Mouse (Mus musculus): Measurements from ENCODE around the gene Spon2.

DNA sequence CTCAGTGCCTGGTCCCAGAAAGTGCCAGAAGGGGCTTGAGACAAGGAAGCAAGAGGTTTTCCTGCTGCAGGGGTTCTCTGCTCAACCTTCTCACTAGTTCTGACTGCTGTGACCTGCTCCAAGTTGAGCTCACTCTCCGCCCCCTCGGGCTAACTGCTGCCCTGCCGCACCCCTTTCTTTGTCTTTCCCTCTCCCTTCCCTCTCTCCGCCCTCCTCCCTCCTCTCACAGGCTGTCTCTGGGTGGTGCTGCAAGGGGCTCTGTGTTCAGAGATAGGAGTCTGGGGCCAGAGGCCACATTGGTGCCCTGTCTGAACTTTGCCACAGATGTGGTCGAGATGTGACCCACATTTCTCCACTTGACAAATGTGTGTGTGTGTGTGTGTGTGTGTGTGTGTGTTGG, at the start of gene Spon2:
- TF ChIP-seq CEBPB (IDR thresholded peaks at IDR 0.05; ENCODE audit: insufficient read depth, poor library complexity, severe bottlenecking) = no peak
- TF ChIP-seq POLR2A (IDR thresholded peaks at IDR 0.05; ENCODE audit: insufficient read length, low read depth) = no peak
- TF ChIP-seq USF1 (IDR thresholded peaks at IDR 0.05; ENCODE audit: low read depth) = no peak
- TF ChIP-seq TCF12 (IDR thresholded peaks at IDR 0.05; ENCODE audit: insufficient read depth, poor library complexity, severe bottlenecking) = no peak
- TF ChIP-seq POLR2AphosphoS2 (IDR thresholded peaks at IDR 0.05; ENCODE audit: insufficient read length, low read depth) = no peak
- TF ChIP-seq MYOD1 (IDR thresholded peaks at IDR 0.05; ENCODE audit: control insufficient read depth in 1 of 3, insufficient read length in 2 of 3, low read depth in 2 of 3) = no peak
- no peak for TF ChIP-seq E2F4 (IDR thresholded peaks at IDR 0.05; ENCODE audit: insufficient read depth)
- TF ChIP-seq MAX (IDR thresholded peaks at IDR 0.05; ENCODE audit: low read depth) = no peak
